Mouse (Mus musculus) brain, embryonic 18.5 days (tissue): ENCODE measurements around the gene Wbp1.
"Not testable (repeated sequence)": the region's sequence is repeated elsewhere in the genome, so short reads cannot be mapped to it uniquely, and the experiment has no call there.

Experiments
- DNase-seq: peaks from one replicate; pipeline ENCODE4 v3.0.0-alpha.2; 2012; ENCODE audit warnings: low read depth, low spot score

Gene Wbp1

DNA sequence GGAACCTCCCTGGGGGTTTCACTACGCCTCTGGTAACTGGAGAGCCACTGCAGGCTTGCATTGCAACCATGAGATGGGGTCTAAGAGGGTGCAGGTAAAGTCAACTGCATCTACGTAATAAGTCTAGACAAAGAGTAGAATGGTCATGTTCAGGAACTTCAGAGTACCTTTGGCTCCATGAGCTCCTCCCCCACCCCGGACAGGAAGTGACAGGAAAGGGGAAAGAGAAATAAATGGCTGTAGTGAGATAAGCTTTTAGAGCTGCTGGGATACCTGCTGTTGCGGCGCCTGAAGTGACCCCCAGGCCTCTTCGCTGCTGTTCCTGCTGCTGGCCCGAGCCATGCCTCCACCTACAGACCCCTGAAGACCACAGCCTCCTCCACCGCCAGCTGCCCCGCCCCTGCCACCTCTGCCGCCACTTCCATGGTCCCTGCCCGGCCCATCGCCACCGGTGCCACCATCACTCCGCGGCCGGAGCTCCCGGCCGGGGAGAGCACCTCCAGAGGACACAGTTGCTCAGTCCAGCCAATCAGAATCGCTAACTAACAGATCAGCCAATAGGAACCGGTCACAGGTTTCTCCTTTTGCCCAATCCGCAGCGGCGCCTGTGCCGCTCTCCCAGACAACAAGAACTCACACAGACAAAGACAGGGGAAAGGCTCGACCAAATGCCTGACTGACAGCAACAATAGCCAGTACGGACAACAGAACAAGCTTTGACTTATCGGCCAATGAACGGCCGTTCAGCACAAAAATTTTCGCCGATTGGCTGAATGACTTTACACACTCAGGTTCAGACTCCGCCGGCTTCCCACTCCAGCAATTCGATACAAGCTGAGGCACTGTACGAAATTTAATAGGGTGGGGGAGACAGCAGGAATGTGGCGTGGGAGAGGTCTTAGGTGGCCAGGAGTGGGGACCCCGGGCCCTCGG lies at the start of gene Wbp1:
Gene Wbp1 (minus strand): TSS at position 630 of the 933 bp plus-strand sequence.
- DNase-seq = peak; percentile 99

DNA sequence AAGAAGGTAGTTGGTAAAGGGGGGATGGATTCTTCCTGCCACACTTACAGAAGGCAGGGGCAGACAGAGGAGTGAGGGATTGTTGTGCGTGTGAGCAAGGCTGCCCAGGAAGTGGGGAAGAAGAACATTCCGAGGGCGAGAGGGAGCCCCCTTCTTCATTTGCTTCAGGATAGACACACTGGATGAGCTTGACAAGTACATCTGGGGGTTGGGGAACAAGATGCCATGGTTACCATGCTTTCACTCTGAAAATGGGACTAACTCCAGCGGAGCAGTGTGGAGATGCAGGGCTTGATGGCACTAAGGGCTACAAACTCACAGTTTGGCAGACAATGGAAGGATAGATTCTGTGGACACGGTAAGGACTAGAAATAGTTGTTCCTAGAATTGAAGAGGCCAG lies 49.7 kb upstream of the Wbp1 start:
- DNase-seq = no peak

DNA sequence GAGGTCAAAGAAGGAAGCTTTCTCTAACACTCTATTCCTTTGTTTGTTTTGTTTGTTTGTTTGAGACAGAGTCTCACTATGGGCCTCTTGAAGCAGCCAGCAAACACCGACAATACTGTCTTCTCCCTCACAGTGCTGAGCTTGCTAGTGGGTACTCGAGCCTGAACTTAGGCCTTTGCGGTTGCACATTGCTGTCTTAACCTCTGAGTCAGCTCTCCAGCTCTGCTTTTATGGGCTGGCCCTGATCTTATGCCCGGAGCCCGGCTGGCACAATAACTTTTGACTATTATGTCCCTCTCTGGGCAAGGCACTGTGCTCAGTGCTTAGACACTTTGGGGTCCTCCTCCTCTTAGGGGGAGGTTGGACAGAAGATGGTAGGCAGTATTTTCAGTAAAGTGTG lies 48.5 kb upstream of the Wbp1 start:
- no peak for DNase-seq

GRCm38 (mm10) chr6:83166243-83166630 lies 44.9 kb upstream of the Wbp1 start:
- no peak for DNase-seq

GRCm38 (mm10) chr6:83165607-83166242 lies 44.4 kb upstream of the Wbp1 start, which contains the start of gene Dctn1:
TSS of gene Dctn1 (plus strand) at chr6:83165920.
- DNase-seq = peak; percentile 86

DNA sequence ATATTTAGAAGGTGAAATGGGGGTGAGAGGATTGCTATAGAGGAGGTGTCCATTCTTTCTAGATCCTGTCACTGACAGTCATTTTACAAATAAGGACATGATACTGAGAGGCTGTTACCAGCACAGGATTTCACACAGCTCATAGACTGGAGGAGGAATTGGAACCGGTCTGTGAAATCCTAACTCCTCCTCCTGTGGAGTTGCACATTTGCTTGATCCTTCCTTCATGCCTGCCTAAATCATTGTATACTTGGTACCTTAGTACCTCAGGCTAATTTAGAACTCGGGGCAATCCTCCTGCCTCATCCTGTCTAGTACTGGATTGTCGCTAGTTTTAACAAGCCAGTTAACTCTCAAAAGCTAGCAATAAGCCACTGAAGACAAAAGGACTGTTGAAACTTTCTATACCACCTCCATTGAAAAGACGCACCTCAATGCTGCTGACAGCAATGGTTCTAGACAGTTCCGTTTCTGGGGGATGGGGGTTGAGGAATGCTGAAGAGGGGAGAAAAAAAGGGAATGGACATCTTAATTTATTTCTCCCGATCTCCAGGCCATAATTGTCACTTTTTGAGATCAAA lies 43.8 kb upstream of the Wbp1 start:
- DNase-seq = no peak

- no peak for DNase-seq
Observed at GRCm38 (mm10) chr6:83162701-83163100, 41.3 kb upstream of the Wbp1 start.

GRCm38 (mm10) chr6:83161921-83162641 lies 40.7 kb upstream of the Wbp1 start:
- DNase-seq = no peak

- no peak for DNase-seq
Observed at GRCm38 (mm10) chr6:83161442-83161841, 40.1 kb upstream of the Wbp1 start.

DNA sequence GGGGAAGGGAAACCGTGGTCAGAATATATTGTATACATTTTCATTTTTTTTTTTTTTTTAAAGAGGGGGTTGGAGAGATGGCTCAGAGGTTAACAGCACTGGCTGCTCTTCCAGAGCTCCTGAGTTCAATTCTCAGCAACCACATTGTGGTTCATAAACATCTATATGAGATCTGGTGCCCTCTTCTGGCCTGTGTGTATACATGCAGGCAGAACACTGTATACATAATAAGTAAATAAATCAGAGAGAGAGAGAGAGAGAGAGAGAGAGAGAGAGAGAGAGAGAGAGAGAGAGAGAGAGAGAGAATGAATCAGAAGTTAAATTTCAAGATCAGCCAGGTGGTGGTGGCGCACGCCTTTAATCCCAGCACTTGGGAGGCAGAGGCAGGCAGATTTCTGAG lies 38.1 kb upstream of the Wbp1 start:
- DNase-seq = not testable (repeated sequence)

DNA sequence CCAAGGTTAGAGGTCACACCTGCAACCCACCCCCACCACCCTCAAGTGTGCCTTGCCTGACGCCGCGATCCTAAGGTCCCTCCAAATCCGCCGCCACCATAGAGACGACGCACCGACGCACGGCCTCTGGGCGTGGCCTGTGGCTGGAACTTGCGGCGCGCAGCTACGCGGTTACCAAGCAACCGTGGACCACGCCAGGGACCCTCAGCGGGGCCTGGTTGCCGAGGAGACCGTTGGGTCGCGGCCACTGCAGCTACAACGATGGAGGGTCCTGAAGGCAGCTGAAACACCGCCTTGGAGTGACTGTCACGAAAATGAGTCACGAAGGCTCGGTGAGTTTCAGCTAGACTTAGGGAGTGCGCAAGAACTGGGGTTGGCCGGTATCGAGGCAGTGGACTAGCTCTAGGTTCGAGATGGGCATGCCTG lies 34.9 kb upstream of the Wbp1 start, which contains the start of the genes Wdr54 and 1700003E16Rik:
Gene Wdr54 (minus strand): TSS at position 139 of the 426 bp plus-strand sequence.
Gene 1700003E16Rik (plus strand): TSS at position 146 of the 426 bp plus-strand sequence.
- DNase-seq = no peak

- DNase-seq = no peak
Observed at GRCm38 (mm10) chr6:83155552-83156238, 34.3 kb upstream of the Wbp1 start.

GRCm38 (mm10) chr6:83153485-83153884 lies 32.1 kb upstream of the Wbp1 start:
- no peak for DNase-seq

GRCm38 (mm10) chr6:83153038-83153437 lies 31.7 kb upstream of the Wbp1 start:
- DNase-seq = no peak

GRCm38 (mm10) chr6:83151721-83152120 lies 30.4 kb upstream of the Wbp1 start:
- DNase-seq = no peak

GRCm38 (mm10) chr6:83147280-83147679 lies 25.9 kb upstream of the Wbp1 start:
- DNase-seq = no peak

GRCm38 (mm10) chr6:83145805-83146204 lies 24.4 kb upstream of the Wbp1 start:
- no peak for DNase-seq

- no peak for DNase-seq
Observed at GRCm38 (mm10) chr6:83145209-83145608, 23.9 kb upstream of the Wbp1 start.

DNA sequence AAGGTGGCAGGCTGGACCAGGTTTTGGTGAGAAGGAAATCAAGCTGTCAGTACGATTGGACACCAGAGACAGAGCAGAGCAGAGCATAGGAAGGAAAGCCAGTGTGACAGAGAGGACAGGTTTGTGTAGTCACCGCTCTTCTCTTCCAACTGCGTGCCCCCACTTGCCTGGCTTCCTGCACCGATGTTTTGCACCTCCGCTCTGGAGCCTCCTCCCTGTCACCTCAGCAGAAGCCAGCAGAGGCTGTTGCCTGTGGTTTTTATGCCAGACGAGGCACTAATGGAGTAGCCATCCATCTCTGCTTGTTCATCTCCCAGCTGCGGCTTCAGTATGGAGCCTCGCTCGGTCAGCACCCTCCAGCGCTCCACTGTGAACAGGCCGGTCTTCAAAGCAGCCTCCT lies 21.5 kb upstream of the Wbp1 start:
- no peak for DNase-seq

GRCm38 (mm10) chr6:83142211-83142731 lies 20.9 kb upstream of the Wbp1 start:
- no peak for DNase-seq

DNA sequence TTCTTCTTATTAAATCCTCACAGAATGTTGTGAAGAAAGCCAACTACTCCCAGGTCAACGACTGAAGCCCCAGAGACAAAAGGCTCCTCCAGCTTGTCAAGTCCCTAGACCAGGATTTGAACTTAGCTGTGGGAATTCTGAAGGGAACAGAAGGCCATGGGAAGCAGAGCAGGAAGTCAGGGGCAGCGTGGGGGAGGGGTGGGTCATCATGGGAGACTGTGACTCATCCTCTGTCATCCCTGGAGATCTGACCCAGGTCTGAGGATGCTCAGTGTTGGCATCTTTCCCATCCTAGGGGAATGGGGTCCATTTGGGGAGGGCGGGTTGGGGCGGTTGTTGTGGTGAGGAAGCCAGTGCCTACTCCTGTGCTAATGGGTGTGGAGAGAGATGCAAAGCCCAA lies 20.3 kb upstream of the Wbp1 start:
- no peak for DNase-seq
